Mouse (Mus musculus) lung, postnatal 0 days (tissue): ENCODE results near the gene Tmem216. TPM values are rescaled to one million over a fixed set of nuclear protein-coding genes. Genes with fewer than 3 reads are reported as not detected.

Experiments used
- ATAC-seq: fragments of 200-750 bp; cut with Nextera tagmentation; 2 replicates; pipeline ENCODE4 v1.8.0; 2017; ENCODE audit warnings: moderate library complexity
- DNase-seq: peaks from one replicate; pipeline ENCODE4 v3.0.0-alpha.2; 2016; ENCODE audit warnings: low spot score
- H3K27ac ChIP-seq: fragments of 300-500 bp; sonication (generic); 2 replicates; pipeline ENCODE4 v1.5.1; 2014; ENCODE audit warnings: antibody characterized with exemption, mild to moderate bottlenecking, low read length, mixed read lengths
- H3K27me3 ChIP-seq: fragments of 300-500 bp; sonication (generic); replicated peaks from 2 replicates; pipeline ENCODE4 v1.6.1; 2014; ENCODE audit warnings: low read length, mixed read lengths; ENCODE audit not compliant: insufficient read depth
- H3K36me3 ChIP-seq: fragments of 300-500 bp; sonication (generic); 2 replicates; pipeline ENCODE4 v1.6.1; 2014; ENCODE audit warnings: low read length, mixed read lengths; ENCODE audit not compliant: insufficient read depth
- H3K4me1 ChIP-seq: fragments of 300-500 bp; sonication (generic); 2 replicates; pipeline ENCODE4 v1.6.1; 2014; ENCODE audit warnings: antibody characterized with exemption, low read depth, low read length, mixed read lengths; ENCODE audit not compliant: insufficient read depth
- H3K4me2 ChIP-seq: fragments of 300-500 bp; sonication (generic); replicated peaks from 2 replicates; pipeline ENCODE4 v1.6.1; 2014; ENCODE audit warnings: low read depth, mild to moderate bottlenecking, low read length, moderate library complexity, mixed read lengths
- H3K4me3 ChIP-seq: fragments of 300-500 bp; sonication (generic); 2 replicates; pipeline ENCODE4 v1.5.1; 2014; ENCODE audit warnings: low read depth, low read length
- H3K9ac ChIP-seq: fragments of 300-500 bp; sonication (generic); replicated peaks from 2 replicates; pipeline ENCODE4 v1.6.1; 2014; ENCODE audit warnings: low read depth, mild to moderate bottlenecking
- H3K9me3 ChIP-seq: fragments of 300-500 bp; sonication (generic); 2 replicates; pipeline ENCODE4 v1.6.1; 2016; ENCODE audit warnings: low read length, mixed read lengths
- CTCF ChIP-seq: IDR thresholded peaks from 2 replicates; pipeline ENCODE4 v1.5.1; 2016; ENCODE audit warnings: antibody characterized with exemption, mild to moderate bottlenecking
- EP300 ChIP-seq: IDR thresholded peaks from 2 replicates; pipeline ENCODE4 v1.6.1; 2016; ENCODE audit warnings: antibody characterized with exemption, mild to moderate bottlenecking, control low read depth
- WGBS: fragments of 180-500 bp; shearing (Covaris S2); extraction: QIAGEN DNeasy Blood & Tissue Kit; methylation state at CpG from one replicate; pipeline ENCODE4 v1.1.7; 2014; 5-methylcytosine and 5-hydroxymethylcytosine counted together
- polyA plus RNA-seq: library from polyadenylated mRNA; unstranded; fragments of >200 nt; fragmentation: Nextera tagmentation; extraction: Ambion mirVana; gene quantifications from 2 replicates; pipeline ENCODE4 v1.2.1, GENCODE M21; 2015

Gene Tmem216
- polyA plus RNA-seq, 1 experiment from 2014 or later: 44.5 TPM

GRCm38 (mm10) chr19:10587231-10587630 lies 31.2 kb upstream of the Tmem216 start:
- Histone ChIP-seq H3K4me1 (no peaks in the 10 kb centered on the region), H3K9ac (no peak overlapping the region), H3K4me2 (no peak overlapping the region), H3K4me3 (no peak overlapping the region), H3K36me3 (peaks cover 26% of the 10 kb centered on the region), H3K9me3 (no peaks in the 10 kb centered on the region), H3K27ac (no peak overlapping the region), H3K27me3 (no peaks in the 10 kb centered on the region)
- ATAC-seq (no peak), DNase-seq (no peak)
- whole genome bisulfite sequencing: 81% methylated on average over 8 of the region's 8 CpGs
- no peak for TF ChIP-seq CTCF
- TF ChIP-seq EP300: no peak

- Histone ChIP-seq H3K27me3 (no peaks in the 10 kb centered on the region), H3K9ac (no peak overlapping the region), H3K27ac (no peak overlapping the region), H3K4me3 (no peak overlapping the region), H3K4me1 (no peaks in the 10 kb centered on the region), H3K4me2 (no peak overlapping the region), H3K9me3 (no peaks in the 10 kb centered on the region), H3K36me3 (peaks cover 15% of the 10 kb centered on the region; the same call in 1 of the 2 replicates)
- DNase-seq (no peak), ATAC-seq (no peak)
- WGBS: 76% methylated on average over 8 of the region's 8 CpGs
- TF ChIP-seq EP300 (no peak), CTCF (no peak)
These were observed 29.1 kb upstream of the Tmem216 start for GRCm38 (mm10) chr19:10585112-10585511.

GRCm38 (mm10) chr19:10583550-10584146 lies 27.6 kb upstream of the Tmem216 start:
- Histone ChIP-seq H3K4me3 (no peak overlapping the region), H3K9ac (no peak overlapping the region), H3K36me3 (peaks cover 11% of the 10 kb centered on the region; the same call in 1 of the 2 replicates), H3K4me1 (no peaks in the 10 kb centered on the region), H3K27ac (no peak overlapping the region), H3K9me3 (no peaks in the 10 kb centered on the region), H3K27me3 (no peaks in the 10 kb centered on the region), H3K4me2 (no peak overlapping the region)
- ATAC-seq (no peak), DNase-seq (no peak)
- 45% methylated on average over 7 of the region's 7 CpGs for WGBS
- TF ChIP-seq CTCF (no peak), EP300 (no peak)

GRCm38 (mm10) chr19:10581984-10582383 lies 25.9 kb upstream of the Tmem216 start:
- 0 out of 2 replicates have a peak, but pooled peaks cover 2% of the 10 kb centered on the region for H3K4me1 ChIP-seq
- no peak for DNase-seq
- H3K36me3 ChIP-seq: peaks cover 11% of the 10 kb centered on the region; the same call in 1 of the 2 replicates
- ATAC-seq: no peak
- no peak overlapping the region for H3K4me2 ChIP-seq
- TF ChIP-seq CTCF (no peak), EP300 (no peak)
- no peak overlapping the region for H3K27ac ChIP-seq
- no peaks in the 10 kb centered on the region for H3K27me3 ChIP-seq
- WGBS: 78% methylated on average over 6 of the region's 6 CpGs
- no peaks in the 10 kb centered on the region for H3K9me3 ChIP-seq
- no peak overlapping the region for H3K9ac ChIP-seq
- no peak overlapping the region for H3K4me3 ChIP-seq

- ATAC-seq: no peak
- 83% methylated on average over 3 of the region's 3 CpGs for WGBS
These were observed 24.7 kb upstream of the Tmem216 start for GRCm38 (mm10) chr19:10580761-10581160.

GRCm38 (mm10) chr19:10580102-10580501 lies 24.1 kb upstream of the Tmem216 start:
- no peak for DNase-seq
- 78% methylated on average over 3 of the region's 3 CpGs for WGBS
- no peaks in the 10 kb centered on the region for H3K27me3 ChIP-seq
- H3K27ac ChIP-seq: no peak overlapping the region
- no peaks in the 10 kb centered on the region for H3K9me3 ChIP-seq
- 0 out of 2 replicates have a peak, but pooled peaks cover 2% of the 10 kb centered on the region for H3K4me1 ChIP-seq
- no peak overlapping the region for H3K4me2 ChIP-seq
- no peak overlapping the region for H3K4me3 ChIP-seq
- ATAC-seq: no peak
- no peak for TF ChIP-seq CTCF
- no peak for TF ChIP-seq EP300
- no peak overlapping the region for H3K9ac ChIP-seq
- H3K36me3 ChIP-seq: peaks cover 3% of the 10 kb centered on the region; the same call in 1 of the 2 replicates

More at GRCm38 (mm10) chr19:10580761-10581160, 24.7 kb upstream of the Tmem216 start:
- H3K4me3 ChIP-seq: no peak overlapping the region
- no peak for DNase-seq
- no peak for TF ChIP-seq EP300
- TF ChIP-seq CTCF: no peak
- no peak overlapping the region for H3K27ac ChIP-seq
- no peaks in the 10 kb centered on the region for H3K9me3 ChIP-seq
- no peaks in the 10 kb centered on the region for H3K27me3 ChIP-seq
- H3K9ac ChIP-seq: no peak overlapping the region
- H3K4me2 ChIP-seq: no peak overlapping the region
- 0 out of 2 replicates have a peak, but pooled peaks cover 2% of the 10 kb centered on the region for H3K4me1 ChIP-seq
- peaks cover 4% of the 10 kb centered on the region; the same call in 1 of the 2 replicates for H3K36me3 ChIP-seq
